Mouse (Mus musculus) kidney, embryonic 15.5 days (tissue): ENCODE results near the gene Art2b. TPM values are rescaled to one million over a fixed set of nuclear protein-coding genes. Genes with fewer than 3 reads are reported as not detected.

ENCODE experiments used
- ATAC-seq: fragments of 200-750 bp; cut with Nextera tagmentation; replicated peaks from 2 replicates; pipeline ENCODE4 v1.8.0; 2017; ENCODE audit warnings: moderate TSS enrichment; ENCODE audit not compliant: low FRiP score
- H3K27ac ChIP-seq: fragments of 300-500 bp; sonication (generic); 2 replicates; pipeline ENCODE4 v1.5.1; 2015; ENCODE audit warnings: mild to moderate bottlenecking, inconsistent platforms
- H3K27me3 ChIP-seq: fragments of 300-500 bp; sonication (generic); 2 replicates; pipeline ENCODE4 v1.6.1; 2015; ENCODE audit warnings: inconsistent platforms
- H3K36me3 ChIP-seq: fragments of 300-500 bp; sonication (generic); 2 replicates; pipeline ENCODE4 v1.6.1; 2015; ENCODE audit warnings: inconsistent platforms
- H3K4me1 ChIP-seq: fragments of 300-500 bp; sonication (generic); 2 replicates; pipeline ENCODE4 v1.6.1; 2015; ENCODE audit warnings: inconsistent platforms
- H3K4me2 ChIP-seq: fragments of 300-500 bp; sonication (generic); 2 replicates; pipeline ENCODE4 v1.6.1; 2015; ENCODE audit warnings: moderate library complexity, mild to moderate bottlenecking, inconsistent platforms
- H3K4me3 ChIP-seq: fragments of 300-500 bp; sonication (generic); replicated peaks from 2 replicates; pipeline ENCODE4 v1.5.1; 2015; ENCODE audit warnings: mild to moderate bottlenecking, inconsistent platforms
- H3K9ac ChIP-seq: fragments of 300-500 bp; sonication (generic); 2 replicates; pipeline ENCODE4 v1.6.1; 2015; ENCODE audit warnings: mild to moderate bottlenecking, inconsistent platforms
- H3K9me3 ChIP-seq: fragments of 300-500 bp; sonication (generic); replicated peaks from 2 replicates; pipeline ENCODE4 v1.6.1; 2016; ENCODE audit warnings: inconsistent platforms
- WGBS: fragments of 180-500 bp; shearing (Covaris S2); methylation state at CpG from one replicate; pipeline ENCODE4 v1.1.7; 2015; ENCODE audit warnings: mixed read lengths; 5-methylcytosine and 5-hydroxymethylcytosine counted together
- polyA plus RNA-seq: library from polyadenylated mRNA; unstranded; fragments of >200 nt; fragmentation: Nextera tagmentation; extraction: Ambion mirVana; gene quantifications from 2 replicates; pipeline ENCODE4 v1.2.1, GENCODE M21; 2015

Gene Art2b
- polyA plus RNA-seq, 1 experiment from 2014 or later, result not detected

DNA sequence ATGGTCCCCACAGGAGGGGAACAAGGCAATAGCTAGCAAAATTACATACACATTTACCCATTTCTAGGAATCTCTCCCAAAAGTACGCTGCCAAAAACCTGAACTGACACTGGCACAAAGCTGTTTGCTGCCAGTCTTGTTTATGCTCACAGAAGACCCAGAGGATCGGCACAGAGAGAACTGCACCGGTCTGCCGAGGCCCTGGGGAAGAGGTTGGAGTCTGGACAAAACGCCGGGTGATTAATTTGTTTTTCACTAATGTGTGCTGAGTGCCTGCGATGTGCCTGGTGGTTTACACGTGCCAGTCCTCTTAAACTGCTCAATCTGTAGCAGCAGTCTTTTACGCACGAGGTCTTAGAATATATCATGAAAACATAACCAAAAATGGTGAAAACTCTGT, 50.3 kb downstream of the Art2b start:
- Histone ChIP-seq H3K4me2 (no peak overlapping the region), H3K9ac (no peak overlapping the region), H3K27me3 (no peaks in the 10 kb centered on the region), H3K36me3 (no peaks in the 10 kb centered on the region), H3K27ac (no peak overlapping the region), H3K4me1 (peaks cover 13% of the 10 kb centered on the region), H3K9me3 (no peaks in the 10 kb centered on the region), H3K4me3 (no peak overlapping the region)
- no peak for ATAC-seq
- WGBS, result 73% methylated on average over 10 of the region's 10 CpGs

DNA sequence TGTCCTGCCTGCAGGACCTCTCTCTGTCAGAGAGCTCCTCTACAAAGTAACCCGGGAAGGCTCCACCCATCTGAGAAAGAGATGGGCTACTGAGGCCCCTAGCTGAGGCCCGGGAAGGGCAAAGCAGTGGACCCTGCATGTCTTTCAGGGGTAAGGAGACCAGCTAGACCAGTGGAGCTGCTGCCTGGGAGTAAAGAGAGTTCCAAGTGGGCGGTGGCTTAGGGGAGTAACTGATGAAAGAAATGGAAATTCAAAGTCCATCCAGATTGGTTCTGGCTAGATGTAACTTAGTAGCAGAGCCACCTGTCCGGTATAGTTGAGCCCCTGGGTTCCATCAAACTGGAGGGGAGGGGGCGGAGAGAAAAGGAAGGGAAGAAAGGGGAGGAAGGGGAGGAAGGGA, 51.0 kb downstream of the Art2b start:
- WGBS, result 25% methylated on average over 5 of the region's 5 CpGs

More for the DNA sequence above, 51.0 kb downstream of the Art2b start:
- Histone ChIP-seq H3K4me1 (peaks cover 13% of the 10 kb centered on the region), H3K9me3 (no peaks in the 10 kb centered on the region), H3K36me3 (no peaks in the 10 kb centered on the region), H3K4me2 (no peak overlapping the region), H3K4me3 (no peak overlapping the region), H3K9ac (no peak overlapping the region), H3K27me3 (no peaks in the 10 kb centered on the region), H3K27ac (no peak overlapping the region)
- no peak; the same call in 1 of the 2 replicates for ATAC-seq

Other genes starting within 250 kb of the Art2b start
- gene Arap1, start 237.5 kb downstream of the Art2b start, polyA plus RNA-seq, result 78.9 and 97.1 TPM in 2 replicates
- gene Gm45837, start 174.7 kb downstream of the Art2b start, polyA plus RNA-seq, result 0.14 and 0.21 TPM in 2 replicates
- gene Pde2a, start 163.9 kb downstream of the Art2b start, polyA plus RNA-seq, result 37.3 and 39.5 TPM in 2 replicates
- 58.7 and 64.7 TPM in 2 replicates for gene Clpb, start 78.0 kb upstream of the Art2b start, polyA plus RNA-seq
- 0.72 and 1.9 TPM in 2 replicates for gene Phox2a, start 232.7 kb upstream of the Art2b start, polyA plus RNA-seq